Mouse (Mus musculus) erythroblast, embryonic 14.5 days (primary cell): ENCODE data around the gene Hsf2bp. TPM values are rescaled to one million over a fixed set of nuclear protein-coding genes. Genes with fewer than 3 reads are reported as not detected.

Experiments
- H3K27me3 ChIP-seq: 2 replicates; pipeline ENCODE4 v1.6.1; 2012; ENCODE audit warnings: inconsistent platforms; ENCODE audit not compliant: control insufficient read depth
- H3K36me3 ChIP-seq: 2 replicates; pipeline ENCODE4 v1.6.1; 2012; ENCODE audit warnings: mild to moderate bottlenecking, inconsistent platforms; ENCODE audit not compliant: control insufficient read depth
- H3K4me1 ChIP-seq: 2 replicates; pipeline ENCODE4 v1.6.1; 2012; ENCODE audit warnings: inconsistent platforms; ENCODE audit not compliant: control insufficient read depth
- H3K4me3 ChIP-seq: replicated peaks from 2 replicates; pipeline ENCODE3; 2012; ENCODE audit warnings: moderate library complexity, mild to moderate bottlenecking, inconsistent platforms
- H3K9me3 ChIP-seq: 2 replicates; pipeline ENCODE4 v1.6.1; 2012; ENCODE audit warnings: low read length, inconsistent platforms, mixed read lengths; ENCODE audit not compliant: control insufficient read depth
- GATA1 ChIP-seq: IDR thresholded peaks from 2 replicates; pipeline ENCODE4 v1.6.1; 2012; ENCODE audit warnings: low read length, inconsistent platforms, mixed read lengths
- TAL1 ChIP-seq: IDR thresholded peaks from 3 replicates; pipeline ENCODE4 v1.6.1; 2012; ENCODE audit warnings: low read length, inconsistent platforms, mixed read lengths
- polyA plus RNA-seq: library from polyadenylated mRNA; stranded (reverse); fragments of >175 nt; gene quantifications from 2 replicates; pipeline ENCODE4 v1.2.3, GENCODE M21; 2012

Gene Hsf2bp
- polyA plus RNA-seq, 1 experiment, result not detected

DNA sequence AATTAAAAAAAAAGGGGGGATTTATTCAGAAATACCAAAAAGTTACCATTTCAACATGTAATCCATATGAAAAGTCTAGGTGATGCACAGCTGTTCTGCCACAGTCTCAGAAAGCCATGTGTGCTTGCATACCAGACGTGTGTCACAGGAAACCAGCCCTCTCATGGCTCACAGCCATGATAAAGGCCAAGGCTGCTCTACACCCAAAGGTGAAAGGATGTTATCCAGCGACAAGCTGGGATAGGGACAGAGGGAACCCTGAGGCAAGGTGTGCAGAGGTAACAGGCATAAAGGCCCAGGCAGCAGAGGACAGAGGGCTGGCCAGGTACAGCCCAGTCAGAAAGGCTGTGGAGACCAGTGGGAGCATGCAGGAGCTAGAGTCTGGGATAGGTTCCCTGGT, 27.5 kb upstream of the Hsf2bp start:
- no peak overlapping the region for H3K4me3 ChIP-seq
- TF ChIP-seq TAL1, result no peak
- no peak for TF ChIP-seq GATA1
- H3K36me3 ChIP-seq, result peaks cover 34% of the 10 kb centered on the region
- H3K4me1 ChIP-seq, result peaks cover 7% of the 10 kb centered on the region
- no peaks in the 10 kb centered on the region for H3K27me3 ChIP-seq
- H3K9me3 ChIP-seq, result no peaks in the 10 kb centered on the region

DNA sequence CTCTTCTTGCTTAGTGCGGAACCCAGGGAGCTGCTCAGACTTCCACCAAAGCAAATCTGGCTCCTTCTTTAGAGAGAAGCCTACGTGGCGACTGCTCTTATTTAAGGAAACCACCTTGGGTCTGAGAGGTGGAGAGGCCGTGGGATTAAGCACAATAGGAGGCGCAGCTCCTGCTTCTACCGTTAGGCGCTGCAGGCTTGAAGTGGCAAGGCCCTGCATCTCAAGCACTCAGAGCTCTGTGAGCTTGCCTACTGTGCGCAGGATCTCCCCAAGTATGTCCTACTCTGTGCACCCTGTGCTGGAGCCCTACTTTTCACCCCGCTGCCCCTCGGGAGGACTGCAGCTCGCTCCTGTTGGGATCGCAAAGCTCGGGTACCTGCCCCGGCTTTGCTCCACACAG, 25.1 kb upstream of the Hsf2bp start:
- Histone ChIP-seq H3K4me1 (peaks cover 2% of the 10 kb centered on the region; the same call in 1 of the 2 replicates), H3K27me3 (no peaks in the 10 kb centered on the region)
- no peak for TF ChIP-seq GATA1
- no peak for TF ChIP-seq TAL1

DNA sequence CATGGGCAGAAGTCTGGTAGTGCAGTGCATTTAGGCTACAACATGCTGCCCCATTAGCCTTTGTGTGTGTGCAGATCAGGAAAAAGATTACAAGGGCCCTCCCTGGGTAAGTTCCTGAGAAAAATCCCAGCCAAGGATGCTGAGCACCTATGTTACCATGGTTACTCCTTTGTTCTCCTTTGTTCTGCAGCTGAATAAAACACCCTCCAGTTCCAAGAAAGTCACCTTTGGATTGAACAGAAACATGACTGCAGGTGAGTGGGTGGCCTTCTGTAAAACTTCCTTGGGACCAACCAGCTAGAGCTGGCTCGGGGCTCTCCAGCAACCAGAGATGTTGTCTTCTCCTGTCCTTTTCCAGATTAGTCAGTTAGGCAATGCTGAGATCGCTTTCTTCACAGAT, 22.9 kb upstream of the Hsf2bp start:
- Histone ChIP-seq H3K36me3 (peaks cover 80% of the 10 kb centered on the region), H3K4me3 (no peak overlapping the region), H3K9me3 (no peaks in the 10 kb centered on the region), H3K27me3 (no peaks in the 10 kb centered on the region), H3K4me1 (no peaks in the 10 kb centered on the region)
- no peak for TF ChIP-seq GATA1
- no peak for TF ChIP-seq TAL1

More for the DNA sequence above, 25.1 kb upstream of the Hsf2bp start:
- no peak overlapping the region for H3K4me3 ChIP-seq
- H3K36me3 ChIP-seq, result peaks cover 59% of the 10 kb centered on the region
- H3K9me3 ChIP-seq, result no peaks in the 10 kb centered on the region

DNA sequence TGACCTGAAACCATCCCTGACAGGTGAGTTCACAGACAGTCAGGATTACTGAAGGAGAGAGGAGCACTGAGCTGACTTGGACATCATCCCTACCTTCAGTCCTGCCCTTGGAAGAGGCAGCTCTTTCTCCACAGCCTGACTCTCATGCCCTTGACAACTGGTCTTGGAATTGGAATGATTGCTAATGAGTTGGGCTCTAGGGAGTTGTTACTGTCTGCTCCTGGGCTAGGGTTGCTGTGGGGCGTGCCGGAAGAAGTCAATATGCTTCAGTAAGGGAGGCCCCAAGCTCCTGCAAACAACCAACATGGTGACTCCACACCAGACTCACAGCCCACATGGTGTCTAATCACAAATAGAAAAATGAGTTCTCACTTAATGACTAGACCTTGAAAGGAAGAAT, 21.7 kb upstream of the Hsf2bp start:
- no peaks in the 10 kb centered on the region for H3K4me1 ChIP-seq
- TF ChIP-seq TAL1, result no peak
- TF ChIP-seq GATA1, result no peak
- H3K36me3 ChIP-seq, result peaks cover 92% of the 10 kb centered on the region
- no peaks in the 10 kb centered on the region for H3K9me3 ChIP-seq
- no peak overlapping the region for H3K4me3 ChIP-seq
- no peaks in the 10 kb centered on the region for H3K27me3 ChIP-seq

DNA sequence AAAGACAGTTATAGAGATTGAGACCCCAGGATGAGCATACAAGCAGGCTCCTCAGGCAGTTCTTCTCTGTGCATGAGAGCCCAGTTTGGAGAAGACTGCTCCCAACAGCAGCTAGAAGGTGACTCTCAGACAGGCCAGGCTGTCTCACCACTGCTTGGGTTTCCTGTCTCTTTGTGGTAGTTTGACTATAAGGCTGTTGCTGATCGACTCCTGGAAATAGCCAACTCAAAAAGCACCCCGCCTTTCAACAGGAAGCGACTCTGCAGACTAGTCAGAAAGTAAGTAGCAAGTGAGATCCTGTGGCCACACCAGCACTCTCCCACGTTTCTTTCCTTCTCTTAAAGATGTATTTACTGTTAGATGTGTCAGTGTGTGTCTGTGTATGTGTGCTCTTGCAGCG, 17.5 kb upstream of the Hsf2bp start:
- Histone ChIP-seq H3K4me3 (no peak overlapping the region), H3K4me1 (peaks cover 4% of the 10 kb centered on the region; the same call in 1 of the 2 replicates), H3K36me3 (peaks cover 97% of the 10 kb centered on the region), H3K27me3 (no peaks in the 10 kb centered on the region), H3K9me3 (no peaks in the 10 kb centered on the region)
- TF ChIP-seq TAL1, result no peak
- TF ChIP-seq GATA1, result no peak

DNA sequence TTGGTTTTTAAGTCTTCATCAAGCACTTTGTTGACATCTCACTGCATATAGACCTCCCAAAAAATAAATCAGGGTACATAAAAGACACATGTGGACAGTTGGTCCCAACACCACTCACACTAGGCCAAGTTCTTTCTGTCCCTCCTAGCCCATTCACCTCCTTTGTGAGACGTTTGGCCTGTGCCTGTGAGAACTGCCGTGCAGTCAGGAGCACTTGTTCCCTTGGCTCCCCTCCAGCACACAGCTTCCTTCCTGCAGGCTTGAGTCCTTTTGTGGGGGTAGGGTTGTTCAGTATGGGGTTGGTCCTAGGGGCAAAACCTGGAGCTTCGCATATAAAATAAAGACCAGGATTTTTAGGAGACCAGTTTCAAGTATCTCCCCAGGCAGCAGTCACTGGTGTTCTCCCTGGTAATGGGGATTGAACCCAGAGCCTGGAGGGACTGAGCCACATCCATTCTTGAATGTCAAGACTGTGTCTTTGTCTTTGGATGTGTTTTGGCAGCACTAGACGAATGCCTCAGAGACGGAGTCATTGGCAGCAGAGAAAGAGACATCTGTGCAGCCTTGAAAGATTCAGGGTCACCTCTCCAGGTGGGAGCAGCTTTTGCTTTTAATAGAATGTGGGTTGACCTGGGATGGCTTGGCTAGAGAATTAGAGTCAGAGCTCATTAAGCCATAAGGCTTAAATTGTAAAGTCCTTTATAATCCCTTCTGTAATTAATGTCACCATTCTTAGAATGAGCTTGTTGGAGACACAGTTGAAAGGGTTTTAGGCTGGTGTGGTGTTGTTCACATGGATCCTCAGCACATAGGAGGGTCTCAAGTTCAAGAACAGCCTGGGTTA, 16.3 kb upstream of the Hsf2bp start:
- no peaks in the 10 kb centered on the region for H3K27me3 ChIP-seq
- H3K4me3 ChIP-seq, result no peak overlapping the region
- no peaks in the 10 kb centered on the region for H3K9me3 ChIP-seq
- no peak for TF ChIP-seq TAL1
- TF ChIP-seq GATA1, result no peak
- H3K36me3 ChIP-seq, result peaks cover 96% of the 10 kb centered on the region
- H3K4me1 ChIP-seq, result peaks cover 4% of the 10 kb centered on the region; the same call in 1 of the 2 replicates

DNA sequence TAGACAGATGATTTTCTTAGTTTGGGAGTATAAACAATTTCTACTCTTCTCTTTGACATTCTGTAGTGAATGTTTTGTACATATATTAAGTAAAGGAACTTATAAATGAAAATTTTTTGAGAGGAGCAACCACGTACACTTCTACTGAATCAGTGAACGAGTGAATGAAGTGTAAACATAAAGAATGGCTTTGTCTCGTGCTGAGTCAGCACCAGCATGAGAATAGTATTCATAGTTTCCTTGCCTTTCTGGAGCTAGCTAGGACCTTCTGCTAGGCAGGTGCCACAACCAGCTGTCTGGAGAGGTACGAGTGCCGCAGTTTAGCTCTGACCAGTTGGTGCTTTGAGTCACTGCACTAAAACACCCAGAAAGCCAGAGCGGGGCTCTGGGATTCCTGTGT, 14.5 kb upstream of the Hsf2bp start:
- H3K4me1 ChIP-seq, result peaks cover 4% of the 10 kb centered on the region; the same call in 1 of the 2 replicates
- TF ChIP-seq GATA1, result no peak
- H3K4me3 ChIP-seq, result no peak overlapping the region
- peaks cover 95% of the 10 kb centered on the region for H3K36me3 ChIP-seq
- no peaks in the 10 kb centered on the region for H3K27me3 ChIP-seq
- no peaks in the 10 kb centered on the region for H3K9me3 ChIP-seq

DNA sequence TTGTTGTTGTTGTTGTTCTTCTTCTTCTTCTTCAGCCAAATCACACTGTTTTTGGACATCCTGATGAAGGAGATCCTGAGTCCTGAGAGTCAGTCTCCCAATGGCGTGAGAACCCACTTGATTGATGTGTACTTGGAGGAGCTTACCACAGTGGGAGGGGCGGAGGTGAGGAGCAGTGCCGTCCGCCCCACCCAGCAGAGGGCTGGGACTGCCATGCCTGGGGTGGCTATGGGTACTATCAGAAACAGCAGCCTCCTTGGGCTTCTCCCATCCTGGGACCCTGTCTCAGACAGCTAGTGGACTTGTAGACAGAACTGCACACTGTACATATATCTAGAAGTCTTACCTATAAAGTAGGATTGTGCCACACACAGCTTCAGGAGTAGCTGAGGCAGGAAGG, 13.8 kb upstream of the Hsf2bp start:
- peaks cover 5% of the 10 kb centered on the region; the same call in 1 of the 2 replicates for H3K4me1 ChIP-seq
- no peak overlapping the region for H3K4me3 ChIP-seq
- H3K27me3 ChIP-seq, result no peaks in the 10 kb centered on the region
- peaks cover 90% of the 10 kb centered on the region for H3K36me3 ChIP-seq
- no peak for TF ChIP-seq TAL1
- TF ChIP-seq GATA1, result no peak
- no peaks in the 10 kb centered on the region for H3K9me3 ChIP-seq

DNA sequence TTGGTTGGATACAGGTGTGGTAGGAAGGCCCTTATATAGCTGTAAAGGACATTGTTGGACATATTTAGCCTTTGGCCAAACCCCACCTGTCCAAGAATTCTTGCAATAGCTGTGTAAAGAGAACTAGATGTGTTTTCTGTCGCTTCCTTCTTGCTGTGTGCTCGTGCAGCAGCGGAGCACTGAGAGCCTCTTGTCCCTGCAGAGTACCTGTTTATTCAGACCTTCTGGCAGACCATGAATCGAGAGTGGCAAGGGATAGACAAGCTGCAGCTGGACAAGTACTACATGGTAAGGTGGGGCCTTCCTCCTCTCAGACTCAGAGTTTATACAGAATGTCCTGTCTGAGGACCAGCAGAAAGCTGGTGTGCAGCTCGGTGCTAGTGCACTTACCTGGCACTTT, 12.2 kb upstream of the Hsf2bp start:
- Histone ChIP-seq H3K4me3 (no peak overlapping the region), H3K36me3 (peaks cover 78% of the 10 kb centered on the region), H3K27me3 (no peaks in the 10 kb centered on the region), H3K9me3 (no peaks in the 10 kb centered on the region), H3K4me1 (peaks cover 5% of the 10 kb centered on the region; the same call in 1 of the 2 replicates)
- TF ChIP-seq TAL1, result no peak
- TF ChIP-seq GATA1, result no peak

DNA sequence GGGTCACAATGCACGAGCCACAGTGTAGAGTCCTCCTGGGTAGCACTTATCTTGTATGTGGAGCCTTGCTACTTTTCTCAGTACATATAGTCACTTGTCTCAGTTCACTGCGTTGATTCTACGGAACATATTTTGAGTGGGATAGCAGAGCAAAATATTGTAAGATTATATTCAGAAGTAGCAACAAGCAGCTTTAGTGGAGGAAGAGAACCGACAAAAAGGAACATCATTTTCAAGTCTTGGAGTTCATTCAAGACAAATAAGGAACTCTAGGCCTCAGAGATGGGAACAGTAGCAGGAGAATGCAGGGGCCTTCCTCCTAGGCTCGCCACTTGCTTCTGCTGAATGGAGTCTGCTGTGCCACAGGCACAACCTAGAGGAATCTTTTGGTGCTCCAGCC, 10.4 kb upstream of the Hsf2bp start:
- H3K36me3 ChIP-seq, result peaks cover 63% of the 10 kb centered on the region
- no peak overlapping the region for H3K4me3 ChIP-seq
- peaks cover 8% of the 10 kb centered on the region for H3K4me1 ChIP-seq
- no peak for TF ChIP-seq GATA1
- TF ChIP-seq TAL1, result no peak
- no peaks in the 10 kb centered on the region for H3K27me3 ChIP-seq
- H3K9me3 ChIP-seq, result no peaks in the 10 kb centered on the region
